Mouse (Mus musculus) MEL (cell line): ENCODE measurements around the gene Fbxo21. TPM values are rescaled to one million over a fixed set of nuclear protein-coding genes. Genes with fewer than 3 reads are reported as not detected.

Experiments
- DNase-seq: peaks from one replicate; pipeline ENCODE4 v3.0.0; 2011; ENCODE audit warnings: low read depth, low spot score
- H3K27ac ChIP-seq: 2 replicates; pipeline ENCODE4 v1.5.1; 2012; ENCODE audit warnings: low read depth, mild to moderate bottlenecking, control low read depth, low read length, moderate library complexity; ENCODE audit not compliant: control insufficient read depth
- H3K27me3 ChIP-seq, 2 experiments: fragments of 150-350 bp in 1 of 2; sonication (generic) in 1 of 2; 2 replicates each; pipeline ENCODE4 v1.6.1; 2012; ENCODE audit warnings: low read length in 2 of 2, mild to moderate bottlenecking in 2 of 2, improper control_type of control experiment in 1 of 2, moderate library complexity in 1 of 2; ENCODE audit not compliant: insufficient read depth in 2 of 2, control insufficient read depth in 1 of 2
- H3K36me3 ChIP-seq, 2 experiments: 2 replicates each; pipeline ENCODE4 v1.6.1; 2012 to 2014; ENCODE audit warnings: low read length in 2 of 2, improper control_type of control experiment in 1 of 2, inconsistent platforms in 1 of 2, mild to moderate bottlenecking in 1 of 2; ENCODE audit not compliant: insufficient read depth in 2 of 2, control insufficient read depth in 1 of 2
- H3K4me1 ChIP-seq, 2 experiments: fragments of 150-350 bp in 1 of 2; sonication (generic) in 1 of 2; 2 replicates each; pipeline ENCODE4 v1.6.1; 2012; ENCODE audit warnings: low read length in 2 of 2, improper control_type of control experiment in 1 of 2, mild to moderate bottlenecking in 1 of 2; ENCODE audit not compliant: insufficient read depth in 2 of 2, control insufficient read depth in 1 of 2
- H3K4me3 ChIP-seq, 2 experiments: fragments of 150-350 bp in 1 of 2; sonication (generic) in 1 of 2; 2 replicates each; pipeline ENCODE4 v1.5.1; 2012; ENCODE audit warnings: low read depth in 2 of 2, low read length in 2 of 2, mild to moderate bottlenecking in 2 of 2, moderate library complexity in 2 of 2, control low read depth in 1 of 2, improper control_type of control experiment in 1 of 2; ENCODE audit not compliant: control insufficient read depth in 1 of 2, insufficient read depth in 1 of 2
- H3K79me2 ChIP-seq: 2 replicates; pipeline ENCODE4 v1.6.1; 2012; ENCODE audit warnings: mild to moderate bottlenecking, low read length, moderate library complexity; ENCODE audit not compliant: control insufficient read depth, poor library complexity, insufficient read depth
- H3K9ac ChIP-seq: 2 replicates; pipeline ENCODE4 v1.6.1; 2012; ENCODE audit warnings: low read depth, mild to moderate bottlenecking, control low read depth, low read length, moderate library complexity; ENCODE audit not compliant: control insufficient read depth, poor library complexity, severe bottlenecking
- H3K9me3 ChIP-seq: fragments of 150-350 bp; sonication (generic); replicated peaks from 2 replicates; pipeline ENCODE4 v1.6.1; 2012; ENCODE audit warnings: mild to moderate bottlenecking, low read length, improper control_type of control experiment, moderate library complexity; ENCODE audit not compliant: insufficient read depth
- BHLHE40 ChIP-seq: IDR thresholded peaks from 2 replicates; pipeline ENCODE4 v1.6.1; 2012; ENCODE audit warnings: low read depth, mild to moderate bottlenecking, inconsistent platforms, low read length, improper control_type of control experiment, borderline replicate concordance
- CTCF ChIP-seq, 3 experiments: IDR thresholded peaks in 2 of 3; conservative IDR thresholded peaks in 1 of 3; 2 replicates each; pipeline ENCODE4 v1.5.1; 2011 to 2012; ENCODE audit warnings: low read length in 3 of 3, low read depth in 2 of 3, mild to moderate bottlenecking in 2 of 3, improper control_type of control experiment in 1 of 3, inconsistent platforms in 1 of 3, mixed read lengths in 1 of 3, moderate library complexity in 1 of 3; ENCODE audit not compliant: control insufficient read depth in 1 of 3, insufficient read depth in 1 of 3, poor library complexity in 1 of 3, severe bottlenecking in 1 of 3
- E2F4 ChIP-seq: IDR thresholded peaks from 2 replicates; pipeline ENCODE4 v1.6.1; 2011; ENCODE audit warnings: low read depth, low read length, improper control_type of control experiment, borderline replicate concordance
- ELF1 ChIP-seq: IDR thresholded peaks from 2 replicates; pipeline ENCODE4 v1.6.1; 2014; ENCODE audit warnings: low read depth, mild to moderate bottlenecking, inconsistent platforms, low read length, improper control_type of control experiment, moderate library complexity
- GABPA ChIP-seq: IDR thresholded peaks from 2 replicates; pipeline ENCODE4 v1.6.1; 2012; ENCODE audit warnings: low read depth, mild to moderate bottlenecking, inconsistent platforms, low read length, improper control_type of control experiment, moderate library complexity
- GATA1 ChIP-seq: IDR thresholded peaks from 2 replicates; pipeline ENCODE4 v1.6.1; 2011; ENCODE audit warnings: low read depth, low read length, improper control_type of control experiment
- JUND ChIP-seq: IDR thresholded peaks from 2 replicates; pipeline ENCODE4 v1.6.1; 2011; ENCODE audit warnings: low read depth, mild to moderate bottlenecking, improper control_type of control experiment, low read length
- KAT2A ChIP-seq: conservative IDR thresholded peaks from 2 replicates; pipeline ENCODE4 v1.6.1; 2012; ENCODE audit warnings: low read depth, low read length, improper control_type of control experiment, inconsistent platforms
- MXI1 ChIP-seq: IDR thresholded peaks from 2 replicates; pipeline ENCODE4 v1.6.1; 2011; ENCODE audit warnings: mild to moderate bottlenecking, low read depth, low read length, improper control_type of control experiment
- MYC ChIP-seq: IDR thresholded peaks from 2 replicates; pipeline ENCODE4 v1.6.1; 2011; ENCODE audit warnings: low read depth, mild to moderate bottlenecking, low read length, improper control_type of control experiment, moderate library complexity
- NELFE ChIP-seq: IDR thresholded peaks from 2 replicates; pipeline ENCODE4 v1.6.1; 2011; ENCODE audit warnings: low read depth, low read length, improper control_type of control experiment
- RCOR1 ChIP-seq: IDR thresholded peaks from 2 replicates; pipeline ENCODE4 v1.6.1; 2012; ENCODE audit warnings: low read depth, mild to moderate bottlenecking, inconsistent platforms, low read length, improper control_type of control experiment
- SIN3A ChIP-seq: IDR thresholded peaks from 2 replicates; pipeline ENCODE4 v1.6.1; 2012; ENCODE audit warnings: low read length, improper control_type of control experiment, inconsistent platforms
- TAL1 ChIP-seq: IDR thresholded peaks from 2 replicates; pipeline ENCODE4 v1.6.1; 2012; ENCODE audit warnings: mild to moderate bottlenecking, inconsistent platforms, low read length, moderate library complexity, mixed read lengths
- TCF12 ChIP-seq: IDR thresholded peaks from 2 replicates; pipeline ENCODE4 v1.6.1; 2014; ENCODE audit warnings: low read depth, mild to moderate bottlenecking, inconsistent platforms, low read length, improper control_type of control experiment, moderate library complexity
- UBTF ChIP-seq: IDR thresholded peaks from 2 replicates; pipeline ENCODE4 v1.6.1; 2012; ENCODE audit warnings: low read depth, mild to moderate bottlenecking, inconsistent platforms, low read length, improper control_type of control experiment, moderate library complexity, borderline replicate concordance; ENCODE audit not compliant: insufficient read depth
- USF1 ChIP-seq: IDR thresholded peaks from 2 replicates; pipeline ENCODE4 v1.6.1; 2014; ENCODE audit warnings: low read depth, mild to moderate bottlenecking, inconsistent platforms, low read length, improper control_type of control experiment, moderate library complexity
- USF2 ChIP-seq, 2 experiments: IDR thresholded peaks; 2 replicates each; pipeline ENCODE4 v1.6.1; 2011 to 2012; ENCODE audit warnings: improper control_type of control experiment in 2 of 2, low read length in 2 of 2, borderline replicate concordance in 1 of 2, inconsistent platforms in 1 of 2, low read depth in 1 of 2, mild to moderate bottlenecking in 1 of 2; ENCODE audit not compliant: insufficient read depth in 1 of 2
- ZKSCAN1 ChIP-seq: IDR thresholded peaks from 2 replicates; pipeline ENCODE4 v1.6.1; 2012; ENCODE audit warnings: low read depth, mild to moderate bottlenecking, inconsistent platforms, low read length, improper control_type of control experiment, moderate library complexity
- ZMIZ1 ChIP-seq: IDR thresholded peaks from 2 replicates; pipeline ENCODE4 v1.6.1; 2012; ENCODE audit warnings: low read depth, mild to moderate bottlenecking, inconsistent platforms, low read length, improper control_type of control experiment, moderate library complexity
- ZNF384 ChIP-seq: IDR thresholded peaks from 2 replicates; pipeline ENCODE4 v1.6.1; 2012; ENCODE audit warnings: low read depth, mild to moderate bottlenecking, inconsistent platforms, low read length, improper control_type of control experiment
- polyA plus RNA-seq, 2 experiments: library from polyadenylated mRNA; stranded (reverse) in 1 of 2; unstranded in 1 of 2; fragments of >175 nt in 1 of 2; fragments of >200 nt in 1 of 2; gene quantifications; 2 replicates each; pipeline versions ENCODE4 v1.2.1 to v1.2.4; 2012; ENCODE audit warnings: low replicate concordance in 2 of 2, low read depth in 1 of 2; ENCODE audit not compliant: insufficient read length in 2 of 2, insufficient read depth in 1 of 2, missing spikeins in 1 of 2
- total RNA-seq: library from RNA; depleted of rRNA; stranded (reverse); fragments of 300-350 nt; gene quantifications from 2 replicates; pipeline ENCODE4 v1.2.3, GENCODE M21; 2012

Gene Fbxo21
- total and polyA plus RNA-seq, 3 experiments = 10.4 to 20.5 TPM; not detected in 1

DNA sequence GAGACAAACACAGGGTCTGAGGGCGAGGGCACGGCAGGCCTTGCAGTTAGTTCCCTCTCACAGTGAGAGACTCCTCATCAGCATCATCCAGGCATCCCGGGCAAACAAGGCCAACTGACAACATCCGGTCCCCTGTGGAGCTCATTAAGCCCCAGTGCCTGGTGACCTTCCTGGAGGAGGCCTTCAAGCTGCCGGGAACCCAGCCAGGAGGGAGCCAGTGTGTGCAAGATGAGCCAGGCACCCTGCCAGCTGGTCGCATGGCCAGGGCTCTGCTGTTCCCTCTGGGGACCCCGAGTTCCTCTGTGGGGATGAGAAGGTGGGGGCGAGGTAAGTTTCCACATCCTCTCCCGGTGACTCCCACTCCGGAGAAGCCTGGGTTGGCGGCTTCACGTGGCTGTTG, 38.5 kb downstream of the Fbxo21 start:
- no peaks in the 10 kb centered on the region for H3K36me3 ChIP-seq
- TF ChIP-seq KAT2A (no peak), SIN3A (no peak), MXI1 (no peak), USF1 (no peak), UBTF (no peak), GATA1 (no peak), RCOR1 (no peak), E2F4 (no peak), MYC (no peak), ZNF384 (no peak), TAL1 (no peak), JUND (no peak), USF2 (IDR thresholded peaks at IDR 0.05; ENCODE audit: borderline replicate concordance in 1 of 2, insufficient read depth in 1 of 2, low read depth in 1 of 2, low read length in 2 of 2) (no peak), ZMIZ1 (no peak), TCF12 (no peak)
- TF ChIP-seq, all 39 proteins: peak for 0
- Histone ChIP-seq H3K27me3 (no peaks in the 10 kb centered on the region), H3K27ac (no peak overlapping the region), H3K79me2 (no peaks in the 10 kb centered on the region), H3K4me1 (no peaks in the 10 kb centered on the region), H3K9ac (no peak overlapping the region), H3K4me3 (no peak overlapping the region), H3K9me3 (no peaks in the 10 kb centered on the region)
- no peak for DNase-seq

GRCm38 (mm10) chr5:118015669-118016068, 39.1 kb downstream of the Fbxo21 start:
- DNase-seq = no peak
- H3K4me1 ChIP-seq = no peaks in the 10 kb centered on the region
- H3K9me3 ChIP-seq = no peaks in the 10 kb centered on the region
- H3K79me2 ChIP-seq = no peaks in the 10 kb centered on the region
- H3K27ac ChIP-seq = no peak overlapping the region
- no peaks in the 10 kb centered on the region for H3K36me3 ChIP-seq
- no peak for TF ChIP-seq ELF1
- TF ChIP-seq NELFE = no peak
- TF ChIP-seq CTCF (IDR thresholded peaks at IDR 0.05 in 2 of 3, conservative IDR thresholded peaks at IDR 0.05 in 1 of 3; ENCODE audit: control insufficient read depth in 1 of 3, insufficient read depth in 1 of 3, low read depth in 2 of 3, low read length in 3 of 3, poor library complexity in 1 of 3, severe bottlenecking in 1 of 3) = no peak
- no peak for TF ChIP-seq BHLHE40
- TF ChIP-seq GABPA = no peak
- no peak for TF ChIP-seq ZKSCAN1
- TF ChIP-seq, all 39 proteins: peak for 0
- Histone ChIP-seq H3K27me3 (no peaks in the 10 kb centered on the region), H3K4me3 (no peak overlapping the region), H3K9ac (no peak overlapping the region)
